Mouse (Mus musculus) liver, embryonic 16.5 days (tissue): ENCODE results near the gene Cstl1. TPM values are rescaled to one million over a fixed set of nuclear protein-coding genes. Genes with fewer than 3 reads are reported as not detected.

Experiments used
- ATAC-seq: fragments of 200-750 bp; cut with Nextera tagmentation; 2 replicates; pipeline ENCODE4 v1.8.0; 2017; ENCODE audit warnings: low read depth, mild to moderate bottlenecking, moderate number of reproducible peaks, moderate library complexity
- H3K27ac ChIP-seq: fragments of 300-500 bp; sonication (generic); 2 replicates; pipeline ENCODE4 v1.5.1; 2014; ENCODE audit warnings: mild to moderate bottlenecking, low read length
- H3K27me3 ChIP-seq: fragments of 300-500 bp; sonication (generic); 2 replicates; pipeline ENCODE4 v1.6.1; 2014; ENCODE audit warnings: low read depth, low read length, mixed read lengths; ENCODE audit not compliant: control insufficient read depth, insufficient read depth
- H3K36me3 ChIP-seq: fragments of 300-500 bp; sonication (generic); 2 replicates; pipeline ENCODE4 v1.6.1; 2014; ENCODE audit warnings: mild to moderate bottlenecking; ENCODE audit not compliant: control insufficient read depth, insufficient read depth
- H3K4me1 ChIP-seq: fragments of 300-500 bp; sonication (generic); 2 replicates; pipeline ENCODE4 v1.6.1; 2014; ENCODE audit warnings: low read depth, low read length, mixed read lengths; ENCODE audit not compliant: control insufficient read depth
- H3K4me2 ChIP-seq: fragments of 300-500 bp; sonication (generic); 2 replicates; pipeline ENCODE4 v1.6.1; 2014; ENCODE audit warnings: low read depth, low read length, mixed read lengths
- H3K4me3 ChIP-seq: fragments of 300-500 bp; sonication (generic); 2 replicates; pipeline ENCODE4 v1.5.1; 2014; ENCODE audit warnings: low read depth, mild to moderate bottlenecking, low read length
- H3K9ac ChIP-seq: fragments of 300-500 bp; sonication (generic); 2 replicates; pipeline ENCODE4 v1.6.1; 2014; ENCODE audit warnings: low read depth, low read length
- H3K9me3 ChIP-seq: fragments of 300-500 bp; sonication (generic); replicated peaks from 2 replicates; pipeline ENCODE4 v1.6.1; 2016; ENCODE audit warnings: low read length; ENCODE audit not compliant: control insufficient read depth
- WGBS: fragments of 180-500 bp; shearing (Covaris S2); extraction: QIAGEN DNeasy Blood & Tissue Kit; methylation state at CpG from one replicate; pipeline ENCODE4 v1.1.7; 2014; ENCODE audit not compliant: insufficient replicate concordance; 5-methylcytosine and 5-hydroxymethylcytosine counted together
- polyA plus RNA-seq: library from polyadenylated mRNA; unstranded; fragments of >200 nt; fragmentation: Nextera tagmentation; extraction: Ambion mirVana; gene quantifications from 2 replicates; pipeline ENCODE4 v1.2.1, GENCODE M21; 2015

Cstl1 gene
- polyA plus RNA-seq = not detected in 2 replicates

DNA sequence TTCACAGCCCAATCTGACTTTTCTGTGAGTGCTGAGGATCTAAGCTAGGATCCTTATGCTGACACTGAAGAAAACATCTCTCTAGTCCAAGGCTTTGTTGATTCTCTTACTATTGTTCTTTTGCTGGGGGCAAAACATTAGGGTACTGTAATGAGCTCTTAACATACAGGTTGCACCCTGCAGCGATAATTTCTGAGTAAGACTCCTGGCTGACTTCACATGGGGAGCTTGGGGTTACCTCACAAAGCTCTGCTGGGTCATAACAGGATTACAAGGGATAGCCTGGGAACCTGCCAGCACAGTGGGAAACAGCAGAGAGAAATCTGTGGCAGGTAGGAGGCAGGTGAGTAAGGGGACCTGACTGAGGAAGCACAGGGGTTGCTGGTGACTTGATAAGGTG is at the start of gene Cstl1:
Gene Cstl1, plus strand, starts transcription at position 301 of the 400 bp plus-strand sequence.
- no peak within 1 kb of the TSS for H3K27ac ChIP-seq
- H3K9me3 ChIP-seq = no peaks in the 10 kb centered on the region
- 63% methylated on average over 1 of the region's 1 CpGs for WGBS
- H3K36me3 ChIP-seq = no peaks in the 10 kb centered on the region
- no peak for ATAC-seq
- H3K27me3 ChIP-seq = no peaks in the 10 kb centered on the region
- no peak within 1 kb of the TSS for H3K4me3 ChIP-seq
- no peaks in the 10 kb centered on the region for H3K4me1 ChIP-seq
- H3K9ac ChIP-seq = no peak within 1 kb of the TSS
- no peak within 1 kb of the TSS for H3K4me2 ChIP-seq

DNA sequence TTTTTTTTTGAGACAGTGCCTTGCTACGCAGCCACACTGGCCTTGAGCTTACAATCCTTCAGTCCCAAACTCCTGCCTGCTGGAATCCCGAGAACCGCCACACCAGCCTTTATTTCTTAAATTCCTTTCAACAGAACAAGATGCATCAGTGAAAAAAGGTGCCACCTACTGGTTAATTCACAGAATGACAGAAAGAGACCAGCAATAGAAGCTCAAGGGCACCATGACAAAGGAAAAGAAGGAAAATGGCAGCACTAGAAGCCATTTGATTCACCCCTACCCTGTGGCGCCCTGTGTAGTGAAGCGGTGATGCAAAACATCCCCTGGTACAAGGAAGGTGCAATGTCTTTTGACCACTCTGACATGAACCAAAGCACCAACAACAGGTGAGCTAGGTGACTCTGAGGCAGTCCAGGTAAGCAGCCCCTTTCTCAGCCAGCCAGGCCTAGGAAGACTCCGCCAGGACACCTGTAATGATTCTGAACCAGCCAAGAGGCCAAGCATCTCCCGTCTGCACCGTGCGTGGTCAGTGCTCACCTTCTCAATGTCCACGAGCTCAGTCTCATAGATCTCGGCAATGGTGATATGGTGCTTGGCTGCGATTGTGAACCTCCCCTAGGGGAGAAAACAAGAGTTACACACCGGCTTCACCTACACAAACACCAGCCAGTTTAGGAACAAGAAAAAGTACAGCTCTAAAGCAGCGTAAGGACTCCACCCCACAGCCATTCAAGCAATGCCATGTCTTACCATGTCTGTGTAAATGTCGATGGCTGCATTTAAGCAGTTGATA is 43.6 kb upstream of the Cstl1 start:
- ATAC-seq = no peak
- H3K9ac ChIP-seq = no peak overlapping the region
- WGBS = 68% methylated on average over 15 of the region's 15 CpGs
- H3K36me3 ChIP-seq = no peaks in the 10 kb centered on the region
- no peak overlapping the region for H3K27ac ChIP-seq
- no peak overlapping the region for H3K4me3 ChIP-seq
- no peaks in the 10 kb centered on the region for H3K4me1 ChIP-seq
- H3K9me3 ChIP-seq = no peaks in the 10 kb centered on the region
- no peaks in the 10 kb centered on the region for H3K27me3 ChIP-seq
- H3K4me2 ChIP-seq = no peak overlapping the region

DNA sequence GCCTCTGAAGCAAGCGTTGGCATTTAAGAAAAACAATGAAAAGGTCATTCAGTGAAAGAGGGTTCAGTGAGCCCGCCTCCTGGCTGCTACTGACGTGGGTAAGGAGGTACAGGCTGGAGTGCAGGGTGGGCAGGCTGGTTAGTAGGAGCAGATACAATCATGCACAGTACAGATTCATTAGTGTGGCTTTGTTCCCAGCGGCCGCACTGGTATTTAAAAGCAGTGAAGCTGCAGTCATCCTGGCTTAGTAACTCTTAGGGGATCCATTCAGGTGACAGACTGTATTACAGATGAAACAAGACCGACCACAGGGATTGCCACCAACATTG is 43.0 kb upstream of the Cstl1 start:
- Histone ChIP-seq H3K27ac (no peak overlapping the region), H3K4me3 (no peak overlapping the region), H3K9me3 (no peaks in the 10 kb centered on the region), H3K4me1 (no peaks in the 10 kb centered on the region), H3K9ac (no peak overlapping the region), H3K27me3 (no peaks in the 10 kb centered on the region), H3K36me3 (no peaks in the 10 kb centered on the region), H3K4me2 (no peak overlapping the region)
- ATAC-seq = no peak
- 66% methylated on average over 6 of the region's 6 CpGs for WGBS

DNA sequence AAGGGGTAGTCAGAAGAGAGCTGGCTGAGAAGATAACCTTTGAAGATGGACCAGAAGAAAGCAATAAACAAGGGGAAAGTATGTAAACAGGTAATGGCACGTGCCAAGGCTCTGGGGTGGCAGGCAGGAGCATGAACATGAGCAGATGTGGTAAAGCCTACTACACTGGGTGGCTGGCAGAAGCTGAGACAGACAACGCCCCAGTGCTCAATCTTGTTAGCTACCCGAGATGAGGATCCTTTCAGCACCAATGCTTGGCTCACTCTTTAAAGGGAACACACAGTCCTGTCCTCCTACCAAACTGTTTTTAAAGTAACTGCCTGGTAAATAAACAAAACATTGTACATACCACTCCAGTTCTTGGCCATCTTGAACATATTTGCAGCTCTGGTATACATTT is 37.8 kb upstream of the Cstl1 start:
- Histone ChIP-seq H3K27me3 (no peaks in the 10 kb centered on the region), H3K9ac (no peak overlapping the region)
- 61% methylated on average over 3 of the region's 3 CpGs for WGBS

DNA sequence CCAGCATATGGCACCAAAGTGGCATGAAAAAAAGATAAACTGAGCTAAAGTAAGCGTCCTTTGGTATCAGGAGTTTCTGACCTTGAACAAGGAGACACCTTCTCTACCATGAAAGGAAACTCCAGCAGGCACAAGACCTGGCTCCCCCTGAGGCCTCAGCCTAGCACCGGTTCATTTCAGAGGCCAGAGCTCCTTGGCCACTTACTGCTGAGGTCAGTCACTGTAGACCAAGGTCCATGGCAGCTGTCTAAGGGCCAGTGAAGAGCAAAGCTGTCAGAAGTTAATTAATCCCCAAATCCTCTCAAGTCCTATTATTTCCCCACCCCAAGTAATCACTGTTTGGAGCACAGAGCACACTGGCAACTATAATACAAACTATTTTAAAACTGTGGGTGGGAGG is 33.1 kb upstream of the Cstl1 start:
- Histone ChIP-seq H3K9me3 (no peaks in the 10 kb centered on the region), H3K9ac (no peak overlapping the region), H3K4me1 (no peaks in the 10 kb centered on the region), H3K27ac (no peak overlapping the region), H3K4me2 (no peak overlapping the region), H3K36me3 (no peaks in the 10 kb centered on the region), H3K4me3 (no peak overlapping the region), H3K27me3 (no peaks in the 10 kb centered on the region)
- 59% methylated on average over 2 of the region's 2 CpGs for WGBS
- ATAC-seq = no peak

More for the DNA sequence above, 37.8 kb upstream of the Cstl1 start:
- H3K9me3 ChIP-seq = no peaks in the 10 kb centered on the region
- H3K27ac ChIP-seq = no peak overlapping the region
- H3K36me3 ChIP-seq = no peaks in the 10 kb centered on the region
- H3K4me1 ChIP-seq = no peaks in the 10 kb centered on the region
- no peak for ATAC-seq
- H3K4me3 ChIP-seq = no peak overlapping the region
- no peak overlapping the region for H3K4me2 ChIP-seq

DNA sequence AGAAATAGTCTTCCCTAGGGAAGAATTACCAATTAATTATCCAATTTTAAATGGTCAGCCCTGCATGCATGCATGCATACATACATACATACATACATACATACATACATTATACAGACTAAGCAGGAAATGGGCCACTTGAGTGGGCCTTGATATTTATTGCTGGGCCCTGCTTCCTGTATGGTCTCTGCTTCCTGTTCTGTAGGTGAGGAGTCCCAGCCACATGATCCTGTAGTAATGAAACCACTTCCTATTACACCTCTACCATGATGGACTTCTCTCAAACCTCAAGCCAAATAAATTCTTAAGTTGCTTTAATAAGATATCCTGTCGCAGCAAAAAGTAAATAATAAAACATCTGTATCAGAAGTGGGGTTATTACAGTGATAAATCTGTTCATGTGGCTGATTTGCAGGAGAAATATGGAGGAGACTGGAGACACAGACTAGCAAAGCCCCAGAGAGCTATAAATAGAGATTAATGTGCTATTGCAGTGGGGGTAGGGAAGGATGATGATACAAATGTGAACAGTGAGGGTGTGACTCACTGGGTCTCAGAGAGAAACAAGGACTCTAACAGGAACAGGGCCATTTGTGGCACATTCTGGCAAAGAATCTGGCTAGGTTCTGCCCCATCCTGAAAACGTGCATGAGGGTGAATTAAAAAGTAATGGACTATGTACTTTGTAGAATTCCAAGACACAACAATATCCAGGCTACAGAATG is 30.7 kb upstream of the Cstl1 start:
- 29% methylated on average over 2 of the region's 2 CpGs for WGBS
- no peaks in the 10 kb centered on the region for H3K4me1 ChIP-seq
- ATAC-seq = no peak

DNA sequence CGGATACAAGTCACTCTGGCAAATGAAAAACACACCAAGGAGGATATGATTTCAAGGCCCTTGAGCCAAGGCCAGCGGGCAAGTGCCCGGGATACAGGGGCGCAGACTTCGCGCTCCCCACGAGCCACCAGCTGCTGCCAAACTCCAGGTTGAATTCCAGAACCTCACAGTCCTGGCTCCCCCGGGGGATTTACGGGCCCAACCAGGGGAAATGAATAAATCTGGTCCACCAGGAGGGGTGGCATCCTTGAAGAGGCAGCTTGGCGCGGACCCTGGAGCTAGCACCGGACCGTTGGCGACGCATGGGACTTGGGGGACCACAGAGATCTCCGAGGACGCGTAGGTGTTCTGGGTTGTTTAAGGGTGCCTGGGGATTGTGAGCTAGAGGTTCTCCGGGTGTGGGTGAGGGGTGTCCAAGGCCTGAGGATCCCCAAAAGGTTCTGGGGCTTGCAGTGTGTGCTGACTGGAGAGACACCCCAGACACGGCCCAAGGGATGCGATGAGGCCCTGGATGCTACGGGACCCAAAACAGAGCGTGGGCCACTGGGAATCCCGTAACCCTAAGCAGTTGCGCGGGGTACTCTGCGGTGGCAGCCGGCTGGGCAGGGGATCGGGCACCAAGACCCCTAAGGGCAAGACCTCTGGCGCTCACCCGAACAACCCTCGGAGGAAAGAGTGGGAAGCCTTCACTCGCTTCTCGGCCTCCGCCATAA is 18.4 kb upstream of the Cstl1 start:
- no peaks in the 10 kb centered on the region for H3K9me3 ChIP-seq
- H3K27me3 ChIP-seq = no peaks in the 10 kb centered on the region
- WGBS = 3% methylated on average over 35 of the region's 35 CpGs
- H3K4me2 ChIP-seq = peak overlapping the region; percentile 73
- H3K9ac ChIP-seq = peak overlapping the region; percentile 58
- ATAC-seq = peak; percentile 28
- peak overlapping the region; percentile 69 for H3K4me3 ChIP-seq
- no peaks in the 10 kb centered on the region for H3K4me1 ChIP-seq
- H3K27ac ChIP-seq = no peak overlapping the region
- no peaks in the 10 kb centered on the region for H3K36me3 ChIP-seq

More for the DNA sequence above, 30.7 kb upstream of the Cstl1 start:
- H3K9ac ChIP-seq = no peak overlapping the region
- no peak overlapping the region for H3K4me2 ChIP-seq
- no peak overlapping the region for H3K4me3 ChIP-seq
- H3K36me3 ChIP-seq = no peaks in the 10 kb centered on the region
- no peak overlapping the region for H3K27ac ChIP-seq
- no peaks in the 10 kb centered on the region for H3K27me3 ChIP-seq
- no peaks in the 10 kb centered on the region for H3K9me3 ChIP-seq

DNA sequence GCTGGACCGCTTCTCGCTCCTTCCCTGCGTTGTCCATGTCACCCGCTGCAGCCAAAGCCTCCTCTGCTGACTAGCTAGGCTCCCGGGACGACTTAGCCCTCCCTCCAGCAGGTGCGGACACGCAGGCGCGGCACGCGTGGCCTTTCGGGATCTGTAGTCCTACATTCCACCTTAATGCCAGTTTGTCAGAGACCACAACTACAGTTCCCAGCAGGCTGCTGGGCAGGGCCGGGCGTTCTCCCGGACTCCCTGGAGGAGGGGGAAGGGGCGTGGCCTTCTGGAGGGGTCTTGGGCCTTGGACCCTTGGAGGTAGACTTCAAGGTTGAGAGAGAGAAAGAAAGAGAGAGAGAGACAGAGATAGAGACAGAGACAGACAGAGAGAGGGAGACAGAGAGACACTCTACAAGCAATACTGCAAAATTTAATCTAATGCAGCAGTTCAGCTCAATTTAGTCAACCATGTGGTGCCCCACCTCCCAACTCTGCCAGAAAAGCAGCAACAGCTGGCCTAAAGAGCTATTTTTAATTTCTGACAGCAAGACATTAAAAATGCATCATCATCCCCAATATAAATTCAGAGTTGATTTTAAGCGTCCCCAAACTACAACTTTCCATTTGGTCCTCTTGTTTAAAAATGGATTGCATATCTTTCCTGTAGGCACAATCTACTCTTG is 17.7 kb upstream of the Cstl1 start, which contains the start of gene Napb:
Gene Napb, minus strand, starts transcription at position 141 of the 674 bp plus-strand sequence.
- no peaks in the 10 kb centered on the region for H3K9me3 ChIP-seq
- H3K4me2 ChIP-seq = peak within 1 kb of the TSS; percentile 73
- WGBS = 6% methylated on average over 18 of the region's 18 CpGs
- no peaks in the 10 kb centered on the region for H3K4me1 ChIP-seq
- no peaks in the 10 kb centered on the region for H3K27me3 ChIP-seq
- ATAC-seq = peak; percentile 97
- peak within 1 kb of the TSS; percentile 58 for H3K9ac ChIP-seq
- H3K27ac ChIP-seq = no peak within 1 kb of the TSS
- no peaks in the 10 kb centered on the region for H3K36me3 ChIP-seq
- H3K4me3 ChIP-seq = peak within 1 kb of the TSS; percentile 69
